Mouse (Mus musculus) monocyte, adult 5-6 weeks (primary cell): ENCODE results near the gene Mrps2. TPM values are rescaled to one million over a fixed set of nuclear protein-coding genes. Genes with fewer than 3 reads are reported as not detected.

Experiments used
- ATAC-seq: fragments of 153-309, 156-312 bp; replicated peaks from 2 replicates; pipeline ENCODE4 v1.8.0; 2017; ENCODE audit warnings: mild to moderate bottlenecking; ENCODE audit not compliant: low TSS enrichment, insufficient number of reproducible peaks, severe bottlenecking, poor library complexity, low FRiP score
- total RNA-seq: library from RNA; stranded (forward); fragments of 200-1000, 200-491, 200-594 nt; gene quantifications from 3 replicates; pipeline ENCODE4 v1.2.3, GENCODE M21; 2017

The Mrps2 gene
- total RNA-seq, 1 experiment from 2014 or later, result 7.7 TPM

- ATAC-seq, result no peak
These were observed 45.0 kb downstream of the Mrps2 start, which contains the start of gene Ralgds for GRCm38 (mm10) chr2:28512798-28513401. Ralgds (plus strand) TSS chr2:28513125.

DNA sequence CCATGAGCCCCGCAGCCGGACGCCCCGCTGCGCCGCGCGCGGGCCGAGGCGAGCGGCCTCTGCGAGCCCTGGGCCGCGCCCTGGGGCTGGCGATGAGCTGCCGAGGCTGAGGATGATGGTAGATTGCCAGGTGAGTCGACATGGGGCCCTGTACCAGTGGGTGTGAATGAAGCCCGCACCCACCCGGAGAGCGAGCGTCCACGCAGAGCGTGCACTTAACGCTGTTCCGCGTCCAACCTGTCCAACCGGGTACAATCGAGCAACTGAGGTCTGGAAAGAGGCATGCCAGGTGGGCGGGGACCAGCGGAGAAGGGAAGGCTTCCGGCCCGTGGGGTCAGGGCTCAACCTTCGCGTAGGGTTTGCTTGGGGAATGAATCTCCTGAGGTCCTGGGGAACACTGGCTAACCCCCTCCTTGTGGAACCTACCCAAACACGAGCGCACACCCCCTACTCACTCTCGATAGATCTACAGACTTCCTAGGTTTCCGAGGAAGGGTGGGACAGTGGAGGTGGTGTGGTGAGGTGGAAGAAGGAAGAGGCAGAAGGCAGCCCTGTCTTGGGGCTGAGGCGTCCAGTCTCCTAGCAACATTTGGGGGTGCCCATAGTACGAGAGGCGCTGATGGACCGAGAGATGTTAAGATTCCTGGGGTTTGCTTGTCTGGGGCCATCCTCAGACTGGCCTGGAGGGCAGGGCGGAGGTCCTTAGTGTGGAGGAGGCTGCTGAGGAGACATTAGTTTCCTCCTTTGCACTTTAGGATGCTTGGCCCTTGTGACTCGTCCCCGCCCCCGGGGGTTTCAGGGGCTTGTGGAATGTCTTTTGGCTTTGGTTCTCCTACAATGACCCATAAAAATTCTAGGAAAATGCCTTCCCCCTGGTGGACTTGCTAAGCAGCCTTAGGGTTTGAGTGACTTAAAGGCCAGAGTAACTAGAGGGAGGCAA lies 45.8 kb downstream of the Mrps2 start:
- ATAC-seq, result 0 out of 2 replicates have a peak, but pooled peaks have one; percentile 4

GRCm38 (mm10) chr2:28514489-28514888 lies 46.6 kb downstream of the Mrps2 start:
- ATAC-seq, result peak; percentile 37

DNA sequence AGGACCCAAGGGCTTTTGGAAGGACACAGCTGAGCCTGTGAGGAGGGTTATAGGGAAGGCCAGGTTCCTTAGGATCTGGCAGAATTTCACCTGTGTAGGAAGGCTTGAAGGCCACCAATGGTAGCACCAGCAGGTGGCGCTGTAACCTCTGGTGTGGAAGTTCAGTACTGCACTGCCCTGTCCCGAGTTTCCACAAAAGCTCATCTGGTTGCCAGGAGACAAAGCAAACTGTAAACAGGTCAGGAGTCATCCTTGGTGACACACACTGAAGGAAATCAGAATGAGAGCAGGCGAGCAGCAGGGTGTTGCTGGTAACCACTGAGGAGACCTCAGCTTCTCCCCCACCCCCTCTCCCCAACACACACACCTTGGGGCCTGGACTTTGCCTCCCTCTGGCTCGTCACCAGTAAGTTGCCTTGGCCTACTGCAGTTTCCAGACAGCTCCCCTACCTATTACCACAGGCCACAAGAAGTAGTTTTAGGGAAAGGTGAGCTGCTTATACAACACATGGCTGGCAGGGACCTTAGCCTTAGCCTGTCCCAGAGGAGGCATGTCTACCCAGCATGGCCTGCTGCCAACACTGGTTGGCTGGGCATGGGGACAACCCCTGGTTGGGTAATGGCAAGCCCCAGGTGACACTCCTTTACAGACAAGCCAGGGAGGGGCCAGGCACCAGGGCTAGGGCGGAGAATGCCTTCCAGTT lies 49.5 kb downstream of the Mrps2 start:
- ATAC-seq, result peak; percentile 58

DNA sequence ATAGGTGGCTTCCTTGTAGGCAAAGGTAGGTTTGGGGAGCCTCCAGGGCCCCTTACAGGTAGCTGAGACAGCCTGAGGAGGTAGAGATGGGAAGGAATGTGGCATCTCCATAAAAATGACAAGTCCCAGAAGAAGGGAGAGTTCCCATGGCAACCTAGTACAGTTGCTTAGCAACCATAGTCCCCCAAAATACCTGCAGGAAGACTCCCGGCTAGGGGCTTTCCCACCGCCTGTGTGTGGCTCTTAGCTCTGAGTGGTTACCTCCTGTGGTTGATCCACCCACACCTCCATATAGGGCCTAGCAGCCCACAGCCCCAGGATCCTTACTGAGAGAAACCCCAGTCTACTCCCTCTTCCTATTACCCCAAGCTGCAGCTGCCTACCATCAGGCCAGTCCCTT lies 50.4 kb downstream of the Mrps2 start:
- no peak for ATAC-seq

DNA sequence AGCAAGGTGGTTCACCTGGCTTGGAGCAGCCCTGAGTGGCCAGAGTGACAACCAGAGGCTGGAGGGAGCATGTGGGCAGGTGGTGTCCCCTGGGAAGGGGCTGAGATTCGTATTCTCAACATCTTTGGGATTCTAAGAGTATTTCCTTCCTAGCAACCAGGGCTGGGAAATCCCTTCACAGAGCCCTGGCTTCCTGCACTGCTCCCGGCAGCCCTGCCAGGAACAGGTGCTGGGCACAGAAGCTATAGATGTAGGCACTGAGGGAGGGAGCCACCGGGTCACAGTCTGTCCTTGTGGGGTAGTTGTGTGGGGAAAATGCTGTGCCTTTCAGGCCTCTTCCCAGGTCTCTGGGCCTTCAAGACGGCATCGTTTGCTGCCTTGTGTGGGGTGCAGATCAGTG lies 52.7 kb downstream of the Mrps2 start:
- no peak for ATAC-seq

Other genes starting within 250 kb of the Mrps2 start
- 0.10 TPM in 1 of 3 replicates, not detected in the others for gene Ppp1r26, start 21.3 kb upstream of the Mrps2 start, total RNA-seq
- not detected in 3 replicates for gene 1700007K13Rik, start 1.7 kb upstream of the Mrps2 start, total RNA-seq
- 0.76 to 1.8 TPM in 2 of 3 replicates, not detected in the other for gene Gbgt1, start 28.8 kb downstream of the Mrps2 start, total RNA-seq
- not detected in 3 replicates for gene Gm10134, start 38.0 kb downstream of the Mrps2 start, total RNA-seq
- 3.5 to 14.6 TPM (median 9.2 TPM) in 3 replicates for gene Ralgds, start 45.1 kb downstream of the Mrps2 start, total RNA-seq
- gene Cel, start 95.3 kb downstream of the Mrps2 start, total RNA-seq, result not detected in 3 replicates
- gene Gtf3c5, start 115.7 kb downstream of the Mrps2 start, total RNA-seq, result 5.6 to 17.7 TPM (median 9.1 TPM) in 3 replicates
- 1.6 to 8.2 TPM (median 4.6 TPM) in 3 replicates for gene Gfi1b, start 153.9 kb downstream of the Mrps2 start, total RNA-seq
- gene Tsc1, start 173.2 kb downstream of the Mrps2 start, total RNA-seq, result 14.2 to 29.8 TPM (median 24.7 TPM) in 3 replicates
- 1.3 to 10.1 TPM (median 3.3 TPM) in 3 replicates for gene Spaca9, start 231.7 kb downstream of the Mrps2 start, total RNA-seq
- 0.39 to 1.6 TPM in 2 of 3 replicates, not detected in the other for gene Ak8, start 232.1 kb downstream of the Mrps2 start, total RNA-seq